In genomic region chr2:157425643-157425988, GRCm38 (mm10) we compare ENCODE assay signal across 10 mouse cellular contexts. TPM values are rescaled to one million over a fixed set of nuclear protein-coding genes. Genes with fewer than 3 reads are reported as not detected.
DNase-seq lines count a peak whose midpoint lies in the region; ATAC-seq and TF ChIP-seq lines count a peak whose summit lies in the region.
"Had no signal": no experiment of that assay in that cellular context is flagged by ENCODE, and none has a peak within 500 bp of the region (broad histone marks: within the 10 kb centered on the region; RNA-seq: fewer than 3 reads in every experiment).

No protein-coding gene starts in this region.

- H3K4me1 ChIP-seq in heart, embryonic 12.5 days (replicated peaks), result peaks cover 70% of the 10 kb centered on the region
- H3K4me1 ChIP-seq in ES-Bruce4 (ENCODE audit: control insufficient read depth, insufficient read depth, low read length), result peaks cover 18% of the 10 kb centered on the region
- peaks cover 41% of the 10 kb centered on the region for H3K4me1 ChIP-seq in forebrain, embryonic 16.5 days (replicated peaks; ENCODE audit: control insufficient read depth, insufficient read depth, low read length)

- TF ChIP-seq CTCF in ES-Bruce4 (IDR thresholded peaks at IDR 0.05; ENCODE audit: low read depth, low read length), result no peak

- 0 out of 2 replicates have a peak overlapping the region, but pooled peaks have one; percentile 75 for H3K4me2 ChIP-seq in heart, embryonic 12.5 days
- H3K4me2 ChIP-seq in forebrain, embryonic 16.5 days (ENCODE audit: low read length), result peak overlapping the region; percentile 75

- WGBS in heart, embryonic 12.5 days, result 74% methylated on average over 6 of the region's 6 CpGs
- 80% methylated on average over 6 of the region's 6 CpGs for WGBS in forebrain, embryonic 16.5 days

- no peak for ATAC-seq in heart, embryonic 12.5 days (ENCODE audit: insufficient number of reproducible peaks, low FRiP score)
- no peak for ATAC-seq in forebrain, embryonic 16.5 days
- ATAC-seq in CD4-positive, CD25-positive, alpha-beta regulatory T cell, adult 4 months, result no peak

- H3K36me3 ChIP-seq in heart, embryonic 12.5 days, result no peaks in the 10 kb centered on the region
- H3K36me3 ChIP-seq in ES-Bruce4 (ENCODE audit: control insufficient read depth, insufficient read depth, low read length, poor library complexity, severe bottlenecking), result no peaks in the 10 kb centered on the region
- H3K36me3 ChIP-seq in forebrain, embryonic 16.5 days (ENCODE audit: control insufficient read depth, insufficient read depth), result no peaks in the 10 kb centered on the region
- H3K36me3 ChIP-seq: liver, embryonic 13.5 days had no signal

- no peaks in the 10 kb centered on the region for H3K9me3 ChIP-seq in heart, embryonic 12.5 days (replicated peaks)
- no peaks in the 10 kb centered on the region for H3K9me3 ChIP-seq in ES-Bruce4 (replicated peaks; ENCODE audit: control insufficient read depth, insufficient read depth, low read length, poor library complexity, severe bottlenecking)
- H3K9me3 ChIP-seq in forebrain, embryonic 16.5 days (ENCODE audit: control insufficient read depth, low read length), result no peaks in the 10 kb centered on the region
- H3K9me3 ChIP-seq: liver, embryonic 13.5 days had no signal

- no peak overlapping the region for H3K27ac ChIP-seq in heart, embryonic 12.5 days (ENCODE audit: poor library complexity, severe bottlenecking)
- H3K27ac ChIP-seq in ES-Bruce4 (ENCODE audit: insufficient read depth, low read length), result peak overlapping the region; percentile 21
- H3K27ac ChIP-seq in forebrain, embryonic 16.5 days (ENCODE audit: low read length), result no peak overlapping the region

- no peaks in the 10 kb centered on the region for H3K27me3 ChIP-seq in heart, embryonic 12.5 days (replicated peaks)
- no peaks in the 10 kb centered on the region for H3K27me3 ChIP-seq in ES-Bruce4 (ENCODE audit: control insufficient read depth, insufficient read depth, low read length, poor library complexity, severe bottlenecking)
- H3K27me3 ChIP-seq in forebrain, embryonic 16.5 days (replicated peaks; ENCODE audit: control insufficient read depth, insufficient read depth, low read length), result no peaks in the 10 kb centered on the region

- DNase-seq in heart, adult 18-20 months, result no peak
- DNase-seq in mesoderm, embryonic 11.5 days (ENCODE audit: low read depth, low spot score), result peak; percentile 27
- DNase-seq in adrenal gland, adult 2 months, result no peak
- no peak for DNase-seq in cerebellum, adult 8-10 months
- DNase-seq: liver, embryonic 13.5 days; right cerebral cortex, postnatal 4 days had no signal

- TF ChIP-seq EP300 in ES-Bruce4 (IDR thresholded peaks at IDR 0.05; ENCODE audit: insufficient read depth, low read depth, low read length), result no peak

- TF ChIP-seq POLR2A in ES-Bruce4 (IDR thresholded peaks at IDR 0.05; ENCODE audit: insufficient read depth, low read length), result no peak

- no peak overlapping the region for H3K9ac ChIP-seq in heart, embryonic 12.5 days
- no peak overlapping the region for H3K9ac ChIP-seq in ES-Bruce4 (ENCODE audit: low read depth, poor library complexity, severe bottlenecking)
- no peak overlapping the region for H3K9ac ChIP-seq in forebrain, embryonic 16.5 days (replicated peaks; ENCODE audit: low read depth, low read length)

- no peak overlapping the region for H3K4me3 ChIP-seq in heart, embryonic 12.5 days
- peak overlapping the region; percentile 13 for H3K4me3 ChIP-seq in ES-Bruce4 (ENCODE audit: low read depth, low read length)
- peak overlapping the region; percentile 0; the same call in 1 of the 2 replicates for H3K4me3 ChIP-seq in forebrain, embryonic 16.5 days (replicated peaks; ENCODE audit: low read length)

RNA-seq across cellular contexts. Expression of gene Src, which starts 7.4 kb away (rescaled TPM):
- 10.9 and 13.4 TPM in 2 replicates for polyA plus RNA-seq in heart, embryonic 12.5 days (2016; fragmentation: Nextera tagmentation; extraction: Ambion mirVana)
- total RNA-seq in heart, adult 18-20 months (2021), result 1 to 10 TPM; 4.2 to 4.8 TPM
- polyA plus RNA-seq in ES-Bruce4 (2011; ENCODE audit: insufficient read depth, insufficient read length, low read depth, missing spikeins), result 53.4 and 54.7 TPM in 2 replicates
- 32.2 and 36.6 TPM in 2 replicates for polyA plus RNA-seq in forebrain, embryonic 16.5 days (2015; fragmentation: Nextera tagmentation; extraction: Ambion mirVana)
- polyA plus RNA-seq in CD4-positive, CD25-positive, alpha-beta regulatory T cell, adult 4 months (2017; shearing (Covaris generic)), result 1 to 10 TPM; 1.6 to 2.0 TPM
- total RNA-seq in adrenal gland, adult 2 months (2021), result 10 to 100 TPM; 12.6 to 22.7 TPM
- 28.4 and 29.4 TPM in 2 replicates for polyA plus RNA-seq in adrenal gland, adult 2 months (2012; rRNA removed)

RNA-seq across cellular contexts. Expression of gene Manbal, which starts 58.2 kb away (rescaled TPM):
- polyA plus RNA-seq in heart, embryonic 12.5 days (2016; fragmentation: Nextera tagmentation; extraction: Ambion mirVana), result 53.5 and 56.4 TPM in 2 replicates
- total RNA-seq in heart, adult 18-20 months (2021), result 10 to 100 TPM; 19.4 to 21.1 TPM
- polyA plus RNA-seq in ES-Bruce4 (2011; ENCODE audit: insufficient read depth, insufficient read length, low read depth, missing spikeins), result 37.8 and 38.1 TPM in 2 replicates
- polyA plus RNA-seq in forebrain, embryonic 16.5 days (2015; fragmentation: Nextera tagmentation; extraction: Ambion mirVana), result 97.5 and 105 TPM in 2 replicates
- 10 to 100 TPM; 41.4 to 59.3 TPM for polyA plus RNA-seq in CD4-positive, CD25-positive, alpha-beta regulatory T cell, adult 4 months (2017; shearing (Covaris generic))
- total RNA-seq in adrenal gland, adult 2 months (2021), result 10 to 100 TPM; 31.0 to 37.6 TPM
- 85.8 and 87.4 TPM in 2 replicates for polyA plus RNA-seq in adrenal gland, adult 2 months (2012; rRNA removed)
